Mouse (Mus musculus) cerebellum, adult 2 months (tissue): Measurements from ENCODE around the gene Ipo9.

Experiments
- CTCF ChIP-seq: fragments of 200-500 bp; IDR thresholded peaks from 2 replicates; pipeline ENCODE4 v1.5.1; 2011; ENCODE audit warnings: low read depth, mild to moderate bottlenecking, control low read depth, low read length, moderate library complexity, borderline replicate concordance; ENCODE audit not compliant: insufficient read depth
- POLR2A ChIP-seq: fragments of 200-500 bp; IDR thresholded peaks from 2 replicates; pipeline ENCODE4 v1.6.1; 2011; ENCODE audit warnings: low read length, control low read depth, borderline replicate concordance; ENCODE audit not compliant: insufficient read depth

DNA sequence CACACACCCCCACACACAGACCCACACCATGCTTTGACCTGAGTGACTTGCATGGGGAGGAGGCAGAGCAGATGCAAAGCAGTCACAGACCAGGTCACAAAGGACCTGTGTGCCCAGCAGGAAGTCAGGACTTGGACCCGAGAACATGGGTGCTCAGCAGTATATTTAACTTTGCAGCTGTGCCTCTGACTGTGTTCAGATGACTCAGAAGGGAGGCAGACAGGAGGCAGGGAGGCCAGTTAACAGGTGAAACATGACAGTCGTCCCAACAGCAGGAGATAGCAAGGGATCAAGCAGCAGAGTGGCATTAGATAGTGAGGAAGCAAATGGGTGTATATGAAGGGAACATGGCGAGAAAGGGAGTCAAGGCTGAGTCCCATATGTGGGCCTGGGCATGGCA lies 83.4 kb downstream of the Ipo9 start:
- no peak for TF ChIP-seq POLR2A
- no peak for TF ChIP-seq CTCF
